Mouse (Mus musculus) hindbrain, embryonic 12.5 days (tissue): Measurements from ENCODE around the gene Gkap1. TPM values are rescaled to one million over a fixed set of nuclear protein-coding genes. Genes with fewer than 3 reads are reported as not detected.

Experiments
- ATAC-seq: fragments of 200-750 bp; cut with Nextera tagmentation; 2 replicates; pipeline ENCODE4 v1.8.0; 2017; ENCODE audit warnings: moderate TSS enrichment; ENCODE audit not compliant: low FRiP score
- H3K27ac ChIP-seq: fragments of 300-500 bp; sonication (generic); 2 replicates; pipeline ENCODE4 v1.5.1; 2016; ENCODE audit warnings: mild to moderate bottlenecking
- H3K27me3 ChIP-seq: fragments of 300-500 bp; sonication (generic); 2 replicates; pipeline ENCODE4 v1.6.1; 2016; ENCODE audit warnings: mild to moderate bottlenecking
- H3K36me3 ChIP-seq: fragments of 300-500 bp; sonication (generic); 2 replicates; pipeline ENCODE4 v1.6.1; 2016; ENCODE audit warnings: mild to moderate bottlenecking
- H3K4me1 ChIP-seq: fragments of 300-500 bp; sonication (generic); 2 replicates; pipeline ENCODE4 v1.6.1; 2016
- H3K4me2 ChIP-seq: fragments of 300-500 bp; sonication (generic); replicated peaks from 2 replicates; pipeline ENCODE4 v1.6.1; 2016; ENCODE audit warnings: mild to moderate bottlenecking
- H3K4me3 ChIP-seq: fragments of 300-500 bp; sonication (generic); 2 replicates; pipeline ENCODE4 v1.5.1; 2016; ENCODE audit warnings: mild to moderate bottlenecking
- H3K9ac ChIP-seq: fragments of 300-500 bp; sonication (generic); 2 replicates; pipeline ENCODE4 v1.6.1; 2016; ENCODE audit warnings: mild to moderate bottlenecking, moderate library complexity
- H3K9me3 ChIP-seq: fragments of 300-500 bp; sonication (generic); replicated peaks from 2 replicates; pipeline ENCODE4 v1.6.1; 2016; ENCODE audit warnings: mild to moderate bottlenecking
- WGBS: fragments of 180-500 bp; shearing (Covaris S2); methylation state at CpG from one replicate; pipeline ENCODE4 v1.1.7; 2016; 5-methylcytosine and 5-hydroxymethylcytosine counted together
- polyA plus RNA-seq: library from polyadenylated mRNA; unstranded; fragments of >200 nt; fragmentation: Nextera tagmentation; extraction: Ambion mirVana; gene quantifications from 2 replicates; pipeline ENCODE4 v1.2.1, GENCODE M21; 2016

Gene Gkap1
- polyA plus RNA-seq, 1 experiment from 2014 or later: 44.0 TPM

GRCm38 (mm10) chr13:58253268-58253667 lies 22.2 kb downstream of the Gkap1 start:
- Histone ChIP-seq H3K9me3 (no peaks in the 10 kb centered on the region), H3K27ac (no peak overlapping the region), H3K4me1 (no peaks in the 10 kb centered on the region), H3K4me3 (no peak overlapping the region), H3K27me3 (no peaks in the 10 kb centered on the region), H3K36me3 (peaks cover 36% of the 10 kb centered on the region), H3K9ac (no peak overlapping the region), H3K4me2 (no peak overlapping the region)
- ATAC-seq: no peak
- 82% methylated on average over 1 of the region's 1 CpGs for WGBS

DNA sequence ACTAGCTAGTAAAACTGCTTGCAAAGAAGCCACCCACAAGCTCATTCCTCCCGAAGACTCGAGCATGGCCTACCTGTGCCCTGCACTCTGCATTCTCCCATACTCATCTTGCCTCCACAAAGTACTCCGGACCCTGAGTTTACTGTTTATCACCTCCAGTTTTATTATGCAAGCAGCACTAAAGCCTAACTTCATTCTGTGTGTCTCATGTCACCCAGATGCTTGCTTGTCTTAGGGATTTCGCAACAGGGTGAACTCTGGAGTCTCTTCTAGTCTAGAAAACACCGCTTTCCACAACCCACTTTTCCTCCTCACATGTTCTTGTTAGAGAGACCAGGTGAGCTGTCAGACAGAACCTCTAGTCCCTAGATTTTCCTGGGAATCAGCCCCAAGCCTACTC lies 26.5 kb downstream of the Gkap1 start:
- no peak overlapping the region for H3K4me2 ChIP-seq
- H3K27ac ChIP-seq: no peak overlapping the region
- 94% methylated on average over 5 of the region's 5 CpGs for WGBS
- H3K27me3 ChIP-seq: no peaks in the 10 kb centered on the region
- no peaks in the 10 kb centered on the region for H3K4me1 ChIP-seq
- H3K9ac ChIP-seq: no peak overlapping the region
- no peaks in the 10 kb centered on the region for H3K9me3 ChIP-seq
- H3K4me3 ChIP-seq: no peak overlapping the region
- no peak for ATAC-seq
- H3K36me3 ChIP-seq: peaks cover 27% of the 10 kb centered on the region

DNA sequence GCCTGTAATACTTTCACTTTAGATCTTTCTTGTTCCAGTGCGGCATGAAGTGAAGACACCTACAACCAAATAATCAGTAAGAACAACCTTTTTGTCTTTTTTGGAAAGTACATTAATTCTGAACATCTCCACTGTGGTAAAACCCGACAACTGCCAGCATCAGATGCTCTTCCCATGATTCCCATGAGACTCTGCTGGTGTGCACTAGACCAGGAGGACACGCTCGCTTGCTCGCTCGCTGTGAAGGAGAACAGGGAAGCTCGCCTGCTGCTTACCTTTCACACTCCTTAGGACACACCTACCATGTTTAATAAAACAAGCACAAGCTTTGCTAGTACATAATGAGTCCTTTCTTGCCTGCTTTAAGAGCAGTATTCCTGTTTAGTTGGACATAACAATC lies 39.0 kb downstream of the Gkap1 start:
- no peak for ATAC-seq
- Histone ChIP-seq H3K4me3 (no peak overlapping the region), H3K4me2 (no peak overlapping the region), H3K9ac (no peak overlapping the region), H3K27me3 (no peaks in the 10 kb centered on the region), H3K27ac (no peak overlapping the region), H3K9me3 (no peaks in the 10 kb centered on the region), H3K4me1 (no peaks in the 10 kb centered on the region), H3K36me3 (peaks cover 23% of the 10 kb centered on the region)
- 89% methylated on average over 7 of the region's 7 CpGs for WGBS

DNA sequence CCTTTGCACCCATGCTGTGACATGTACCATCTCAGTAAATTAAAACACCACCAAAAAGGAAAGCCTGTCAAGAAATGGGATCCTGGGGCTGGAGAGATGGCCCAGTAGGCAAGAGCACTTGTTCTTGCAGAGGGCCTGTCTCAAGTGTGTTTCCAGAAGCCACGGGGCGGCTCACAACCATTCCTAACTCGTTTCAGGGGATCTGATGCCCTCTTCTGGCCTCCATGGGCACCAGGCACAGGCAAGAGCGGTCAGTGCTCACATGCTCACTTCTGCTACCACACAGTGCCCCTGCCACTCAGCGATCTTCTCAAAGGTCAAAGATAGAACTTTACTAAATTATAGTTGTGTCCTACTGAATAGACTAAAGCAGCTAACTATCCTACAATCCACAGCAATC lies 42.9 kb downstream of the Gkap1 start:
- Histone ChIP-seq H3K4me3 (no peak overlapping the region), H3K9me3 (no peaks in the 10 kb centered on the region), H3K27me3 (no peaks in the 10 kb centered on the region), H3K27ac (no peak overlapping the region), H3K36me3 (peaks cover 13% of the 10 kb centered on the region; the same call in 1 of the 2 replicates), H3K4me2 (no peak overlapping the region), H3K9ac (no peak overlapping the region), H3K4me1 (no peaks in the 10 kb centered on the region)
- ATAC-seq: no peak
- WGBS: 45% methylated on average over 5 of the region's 5 CpGs

DNA sequence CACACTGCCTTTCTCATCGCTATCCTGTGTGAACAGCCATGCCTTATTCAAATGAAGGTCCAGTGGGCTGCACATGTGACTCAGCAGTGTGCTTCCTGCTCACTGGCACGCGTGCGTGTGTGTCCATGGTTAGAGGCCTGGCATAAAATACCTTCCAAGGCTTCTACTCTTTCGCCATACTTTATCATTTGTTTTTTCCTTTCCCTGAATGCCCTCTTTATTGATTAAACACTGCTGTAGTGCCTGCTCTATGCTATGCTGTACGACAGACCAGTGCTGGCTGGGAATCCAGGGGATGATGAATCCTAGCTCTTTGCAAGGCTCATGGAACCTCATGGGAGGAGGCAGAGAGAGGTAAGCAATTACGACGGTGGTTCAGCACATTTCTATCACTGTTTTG lies 43.4 kb downstream of the Gkap1 start:
- WGBS: 94% methylated on average over 8 of the region's 8 CpGs
- no peaks in the 10 kb centered on the region for H3K4me1 ChIP-seq
- ATAC-seq: no peak

GRCm38 (mm10) chr13:58228624-58229023 lies 46.9 kb downstream of the Gkap1 start:
- Histone ChIP-seq H3K27ac (no peak overlapping the region), H3K9me3 (0 out of 2 replicates have a peak, but pooled peaks cover 4% of the 10 kb centered on the region), H3K9ac (no peak overlapping the region), H3K4me2 (no peak overlapping the region), H3K4me1 (no peaks in the 10 kb centered on the region), H3K36me3 (peaks cover under 1% of the 10 kb centered on the region; the same call in 1 of the 2 replicates), H3K27me3 (no peaks in the 10 kb centered on the region), H3K4me3 (no peak overlapping the region)
- no peak for ATAC-seq
- 86% methylated on average over 2 of the region's 2 CpGs for WGBS

More for the DNA sequence above, 43.4 kb downstream of the Gkap1 start:
- Histone ChIP-seq H3K36me3 (peaks cover 13% of the 10 kb centered on the region; the same call in 1 of the 2 replicates), H3K9ac (no peak overlapping the region), H3K4me3 (no peak overlapping the region), H3K27me3 (no peaks in the 10 kb centered on the region), H3K27ac (no peak overlapping the region), H3K4me2 (no peak overlapping the region), H3K9me3 (0 out of 2 replicates have a peak, but pooled peaks cover 3% of the 10 kb centered on the region)

GRCm38 (mm10) chr13:58225694-58226093 lies 49.8 kb downstream of the Gkap1 start:
- ATAC-seq: no peak
- Histone ChIP-seq H3K36me3 (no peaks in the 10 kb centered on the region), H3K9me3 (0 out of 2 replicates have a peak, but pooled peaks cover 4% of the 10 kb centered on the region), H3K9ac (no peak overlapping the region), H3K4me1 (no peaks in the 10 kb centered on the region), H3K27me3 (no peaks in the 10 kb centered on the region), H3K4me3 (no peak overlapping the region), H3K27ac (no peak overlapping the region), H3K4me2 (no peak overlapping the region)
- 64% methylated on average over 8 of the region's 8 CpGs for WGBS

- no peak for ATAC-seq
- H3K27me3 ChIP-seq: no peaks in the 10 kb centered on the region
- H3K27ac ChIP-seq: no peak overlapping the region
- H3K4me1 ChIP-seq: peaks cover 6% of the 10 kb centered on the region; the same call in 1 of the 2 replicates
- no peak overlapping the region for H3K4me3 ChIP-seq
- no peaks in the 10 kb centered on the region for H3K36me3 ChIP-seq
- WGBS: 92% methylated on average over 3 of the region's 3 CpGs
- no peaks in the 10 kb centered on the region for H3K9me3 ChIP-seq
- H3K4me2 ChIP-seq: no peak overlapping the region
- H3K9ac ChIP-seq: no peak overlapping the region
These were observed 55.3 kb downstream of the Gkap1 start for GRCm38 (mm10) chr13:58220206-58220605.

DNA sequence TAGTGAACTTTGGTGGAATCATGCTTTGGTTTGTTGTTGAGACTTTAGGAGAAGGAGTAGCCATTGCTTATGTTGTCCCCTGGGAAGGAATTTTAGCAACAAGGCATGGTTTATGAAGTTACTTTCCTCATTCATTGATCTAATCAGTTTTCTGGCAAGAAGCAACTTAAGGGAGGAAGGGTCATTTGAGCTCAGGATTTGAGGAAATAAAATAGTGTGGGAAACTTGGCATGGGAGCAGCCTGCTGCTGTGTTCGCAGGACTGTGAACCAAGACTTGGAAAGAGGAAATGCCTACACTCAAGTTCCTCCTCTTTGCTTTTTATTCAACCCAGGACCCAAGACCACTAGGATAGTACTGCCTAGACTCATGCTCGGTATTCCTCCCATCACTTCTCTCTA lies 58.0 kb downstream of the Gkap1 start:
- Histone ChIP-seq H3K27me3 (no peaks in the 10 kb centered on the region), H3K4me3 (no peak overlapping the region), H3K27ac (no peak overlapping the region), H3K36me3 (no peaks in the 10 kb centered on the region), H3K9me3 (no peaks in the 10 kb centered on the region), H3K9ac (no peak overlapping the region), H3K4me2 (no peak overlapping the region), H3K4me1 (peaks cover 24% of the 10 kb centered on the region)
- ATAC-seq: no peak
- WGBS: 91% methylated on average over 2 of the region's 2 CpGs

DNA sequence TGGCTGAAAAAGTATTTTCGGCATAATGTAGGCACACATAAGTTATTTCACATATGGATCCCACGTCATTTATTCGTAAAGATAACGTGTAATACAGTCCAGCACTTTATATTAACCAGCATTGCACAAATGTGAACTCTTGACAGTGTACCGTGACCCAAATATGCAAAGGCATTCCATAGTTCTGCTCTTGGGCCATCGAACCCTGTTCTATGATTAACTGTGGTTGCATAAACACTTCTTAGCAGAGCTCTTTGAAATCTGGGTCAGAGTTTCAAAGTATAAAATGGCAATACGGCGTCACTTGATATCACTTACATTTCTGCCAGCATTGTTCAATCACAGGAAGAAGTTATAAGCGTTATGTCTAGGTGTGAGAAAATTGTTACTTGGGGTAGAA lies 59.1 kb downstream of the Gkap1 start:
- ATAC-seq: no peak
- Histone ChIP-seq H3K27me3 (no peaks in the 10 kb centered on the region), H3K27ac (no peak overlapping the region), H3K4me2 (peak overlapping the region; percentile 85), H3K36me3 (no peaks in the 10 kb centered on the region), H3K4me3 (peak overlapping the region; percentile 95; the same call in 1 of the 2 replicates), H3K4me1 (peaks cover 32% of the 10 kb centered on the region), H3K9ac (no peak overlapping the region), H3K9me3 (no peaks in the 10 kb centered on the region)
- 90% methylated on average over 9 of the region's 9 CpGs for WGBS

- no peaks in the 10 kb centered on the region for H3K27me3 ChIP-seq
- WGBS: 4% methylated on average over 59 of the region's 62 CpGs
These were observed 59.7 kb downstream of the Gkap1 start, which contains the start of gene Ubqln1 for GRCm38 (mm10) chr13:58215592-58216341. Gene Ubqln1 (minus strand): TSS chr13:58215653.

DNA sequence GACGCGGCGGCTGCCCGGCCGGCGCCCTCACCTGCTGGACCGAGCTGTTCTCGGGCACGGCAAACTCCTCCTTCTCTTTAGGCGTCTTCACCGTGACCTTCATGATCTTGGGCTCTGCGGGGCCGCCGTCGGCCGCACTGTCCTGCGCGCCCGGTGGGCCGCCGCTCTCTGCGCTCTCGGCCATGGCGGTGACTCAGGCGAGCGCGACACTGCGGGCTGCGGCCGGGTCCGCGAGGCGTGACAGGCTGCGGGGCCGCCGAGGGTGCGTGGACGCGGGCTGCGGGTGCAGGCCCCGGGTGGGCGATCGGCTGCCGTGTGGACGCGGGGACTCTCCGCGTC lies 60.3 kb downstream of the Gkap1 start:
- Histone ChIP-seq H3K4me1 (peaks cover 32% of the 10 kb centered on the region), H3K9ac (peak overlapping the region; percentile 99), H3K27me3 (no peaks in the 10 kb centered on the region), H3K27ac (peak overlapping the region; percentile 83), H3K9me3 (no peaks in the 10 kb centered on the region), H3K4me2 (peak overlapping the region; percentile 85), H3K4me3 (peak overlapping the region; percentile 95), H3K36me3 (no peaks in the 10 kb centered on the region)
- 0% methylated on average over 38 of the region's 48 CpGs for WGBS
- peak; percentile 88 for ATAC-seq

More at GRCm38 (mm10) chr13:58215592-58216341, 59.7 kb downstream of the Gkap1 start, which contains the start of gene Ubqln1:
- H3K36me3 ChIP-seq: no peaks in the 10 kb centered on the region
- no peaks in the 10 kb centered on the region for H3K9me3 ChIP-seq
- H3K4me3 ChIP-seq: peak within 1 kb of the TSS; percentile 95
- peak; percentile 93 for ATAC-seq
- H3K9ac ChIP-seq: peak within 1 kb of the TSS; percentile 99
- peaks cover 32% of the 10 kb centered on the region for H3K4me1 ChIP-seq
- H3K27ac ChIP-seq: peak within 1 kb of the TSS; percentile 83
- peak within 1 kb of the TSS; percentile 85 for H3K4me2 ChIP-seq
